Mouse (Mus musculus) naive thymus-derived CD4-positive, alpha-beta T cell, adult 2 months (primary cell): ENCODE results near the gene Usp12.

Experiments
- DNase-seq: peaks from one replicate; pipeline ENCODE4 v3.0.0-alpha.2; 2011; ENCODE audit warnings: low read depth

The Usp12 gene

DNA sequence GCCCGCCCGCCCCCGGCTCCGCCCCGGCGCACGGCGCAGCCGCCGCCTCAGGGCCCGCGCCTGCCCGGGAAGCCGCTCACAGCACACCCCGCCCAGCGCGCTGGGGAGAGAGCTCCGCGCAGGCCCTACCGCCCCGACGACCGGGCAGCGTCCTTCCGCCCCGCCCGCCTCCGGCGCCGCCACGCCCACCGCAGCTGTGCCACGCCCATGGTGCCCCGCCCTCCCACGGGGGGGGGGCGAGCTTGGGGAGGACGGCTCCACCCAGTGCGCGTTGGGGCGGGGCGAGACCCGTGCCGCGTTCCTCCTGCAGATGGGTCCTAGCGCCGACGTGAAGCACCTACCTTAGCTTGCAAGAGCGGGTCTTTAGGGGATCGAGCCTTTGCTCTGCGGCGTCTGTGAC is at the start of gene Usp12:
Gene Usp12, minus strand, starts transcription at position 154 of the 400 bp plus-strand sequence.
- peak; percentile 98 for DNase-seq

GRCm38 (mm10) chr5:146844301-146844941 is 49.6 kb upstream of the Usp12 start:
- peak; percentile 42 for DNase-seq

DNA sequence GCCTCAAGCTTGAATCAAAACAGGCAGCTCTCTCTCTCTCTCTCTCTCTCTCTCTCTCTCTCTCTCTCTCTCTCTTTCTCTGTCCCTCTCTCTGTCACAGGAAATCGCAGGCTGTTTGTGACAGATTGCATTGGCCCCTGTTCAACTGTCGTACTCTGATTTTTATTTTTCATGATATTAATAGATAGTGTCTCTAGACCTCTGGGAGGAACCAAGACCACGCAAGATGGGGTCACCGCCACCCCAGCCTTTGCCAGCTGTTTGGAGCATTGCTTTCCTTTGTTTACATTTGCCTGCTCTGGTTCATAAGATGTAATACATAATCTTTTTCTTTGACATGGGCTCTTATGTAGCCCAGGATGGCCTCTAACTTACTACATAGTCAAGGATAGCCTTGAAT is 47.2 kb upstream of the Usp12 start:
- no peak for DNase-seq

DNA sequence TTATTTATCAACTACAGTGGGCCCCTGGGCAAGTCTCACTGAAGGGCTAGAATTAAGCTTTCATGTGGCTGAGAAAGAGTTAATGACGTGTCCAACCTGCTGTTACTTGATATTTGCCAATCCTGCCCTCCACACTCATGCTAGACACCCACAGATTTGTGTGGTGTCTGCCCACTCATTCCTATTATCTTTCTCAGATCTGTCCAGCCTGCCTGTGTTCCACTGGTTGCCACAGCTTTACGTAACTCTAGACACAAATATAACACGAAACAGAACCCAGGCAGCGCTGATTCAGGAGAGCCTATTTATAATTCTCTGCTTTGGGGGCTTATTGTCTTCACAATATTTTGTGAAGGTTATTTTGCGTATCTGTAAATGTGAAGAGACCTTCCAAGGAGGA is 46.5 kb upstream of the Usp12 start:
- no peak for DNase-seq

GRCm38 (mm10) chr5:146840422-146840821 is 45.6 kb upstream of the Usp12 start:
- DNase-seq = no peak

- no peak for DNase-seq
Observed at GRCm38 (mm10) chr5:146839760-146840159, 45.0 kb upstream of the Usp12 start.

DNA sequence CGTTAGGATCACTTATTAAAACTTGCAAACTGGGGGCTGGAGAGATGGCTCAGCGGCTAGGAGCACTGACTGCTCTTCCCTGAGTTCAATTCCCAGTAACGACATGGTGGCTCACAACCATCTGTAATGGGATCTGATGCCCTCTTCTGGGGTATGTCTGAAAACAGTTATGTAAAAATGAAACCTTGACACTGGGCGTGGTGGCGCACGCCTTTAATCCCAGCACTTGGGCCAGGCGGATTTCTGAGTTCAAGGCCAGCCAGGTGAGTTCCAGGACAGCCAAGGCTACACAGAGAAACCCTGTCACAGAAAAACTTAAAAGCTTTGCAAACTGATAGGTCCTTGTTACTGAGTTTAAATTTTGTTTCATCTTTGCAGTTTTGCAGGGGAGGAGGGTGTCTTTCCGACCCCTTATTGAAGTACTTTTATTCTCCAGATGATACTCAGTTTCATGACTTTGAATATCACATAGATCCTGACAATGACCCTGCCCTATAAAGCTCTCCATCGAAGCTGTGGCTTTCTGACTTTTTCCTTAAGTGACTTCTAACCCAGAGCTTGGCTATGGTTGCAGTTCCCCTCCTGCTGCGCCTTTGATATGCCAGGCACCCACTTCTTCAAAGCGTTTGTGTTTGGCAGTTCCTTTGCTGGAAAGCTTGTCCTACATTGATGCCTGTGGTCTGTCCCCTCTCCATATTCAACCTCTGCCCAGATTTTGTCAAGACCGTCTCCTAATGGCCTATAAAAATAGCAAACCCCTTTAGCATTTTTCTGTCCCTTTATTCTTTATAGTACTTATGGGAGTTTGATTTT is 44.2 kb upstream of the Usp12 start:
- DNase-seq = no peak

DNA sequence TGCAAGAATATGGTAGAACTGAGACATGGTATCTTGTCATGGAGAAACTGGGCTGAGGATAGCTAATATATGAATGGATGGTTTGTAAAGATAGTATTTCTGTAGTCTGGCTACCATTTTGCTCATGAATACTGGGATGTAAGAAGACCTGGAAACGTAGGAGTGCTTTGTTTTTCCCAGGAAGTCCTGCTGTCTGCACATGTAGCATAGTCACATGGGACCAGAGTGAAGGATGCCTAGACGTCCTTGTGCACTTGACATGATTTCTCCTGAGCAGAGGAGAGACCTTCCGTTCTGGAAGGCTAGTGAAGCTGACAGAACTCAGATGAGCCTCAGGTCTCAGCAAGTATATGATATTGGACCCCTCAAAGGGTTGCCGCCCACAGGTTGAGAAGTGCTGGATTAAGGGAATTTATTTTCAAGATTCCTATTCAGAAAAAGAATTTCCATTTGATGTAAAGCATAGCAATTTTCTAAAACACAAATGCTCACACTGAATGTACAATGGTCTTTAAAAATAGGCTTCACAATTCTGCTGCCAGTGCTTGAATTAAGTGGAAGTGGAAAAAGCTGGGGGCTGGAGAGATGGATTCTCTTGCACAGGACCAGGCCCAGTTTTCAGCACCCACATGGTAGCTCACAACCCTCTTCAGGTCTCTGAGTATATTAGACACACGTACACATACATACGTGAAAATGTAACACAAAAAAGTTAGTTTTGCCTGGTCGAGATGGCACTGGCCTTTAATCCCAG is 43.3 kb upstream of the Usp12 start:
- no peak for DNase-seq

DNA sequence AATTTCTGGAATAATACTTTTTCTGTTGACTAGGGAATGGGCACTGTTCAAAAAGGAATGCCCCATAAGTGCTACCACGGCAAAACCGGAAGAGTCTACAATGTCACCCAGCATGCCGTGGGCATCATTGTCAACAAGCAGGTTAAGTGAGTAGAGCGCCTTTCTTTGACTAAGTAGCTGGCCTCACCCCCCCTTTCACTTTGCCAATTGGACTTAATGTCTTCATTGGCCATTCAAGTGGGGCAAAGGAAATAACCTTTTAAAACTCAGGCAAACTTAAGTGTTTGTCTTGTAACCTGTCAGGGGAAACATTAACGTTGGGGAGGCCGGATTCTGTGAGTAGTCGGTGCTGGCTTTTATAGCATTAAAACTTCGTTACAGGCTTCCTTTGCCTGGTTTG is 40.2 kb upstream of the Usp12 start:
- no peak for DNase-seq

DNA sequence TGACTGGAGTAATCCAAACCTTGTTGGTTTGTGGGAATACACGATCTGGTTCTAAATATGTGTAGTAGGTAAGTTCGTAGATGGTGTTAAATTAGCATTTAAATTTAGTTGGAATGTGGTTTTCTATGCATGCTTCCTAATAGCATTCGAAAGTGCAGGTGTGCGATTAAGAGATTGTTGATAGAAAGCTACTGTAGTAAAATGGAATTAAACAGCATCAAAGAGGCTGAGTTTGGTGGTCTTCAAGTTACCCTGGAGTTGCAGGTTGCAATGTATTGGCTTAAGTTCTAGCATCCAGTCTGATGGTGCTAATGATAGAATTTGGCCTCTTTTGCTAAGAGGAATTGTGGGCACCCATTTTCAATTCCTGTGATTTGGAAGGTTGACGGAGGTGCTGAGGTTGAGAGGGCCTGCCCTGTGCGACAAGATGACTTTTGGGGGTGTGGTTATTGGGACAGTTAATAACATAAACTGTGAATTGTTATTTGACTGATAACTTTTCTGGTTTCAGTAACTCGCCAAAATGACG is 38.9 kb upstream of the Usp12 start:
- DNase-seq = no peak

DNA sequence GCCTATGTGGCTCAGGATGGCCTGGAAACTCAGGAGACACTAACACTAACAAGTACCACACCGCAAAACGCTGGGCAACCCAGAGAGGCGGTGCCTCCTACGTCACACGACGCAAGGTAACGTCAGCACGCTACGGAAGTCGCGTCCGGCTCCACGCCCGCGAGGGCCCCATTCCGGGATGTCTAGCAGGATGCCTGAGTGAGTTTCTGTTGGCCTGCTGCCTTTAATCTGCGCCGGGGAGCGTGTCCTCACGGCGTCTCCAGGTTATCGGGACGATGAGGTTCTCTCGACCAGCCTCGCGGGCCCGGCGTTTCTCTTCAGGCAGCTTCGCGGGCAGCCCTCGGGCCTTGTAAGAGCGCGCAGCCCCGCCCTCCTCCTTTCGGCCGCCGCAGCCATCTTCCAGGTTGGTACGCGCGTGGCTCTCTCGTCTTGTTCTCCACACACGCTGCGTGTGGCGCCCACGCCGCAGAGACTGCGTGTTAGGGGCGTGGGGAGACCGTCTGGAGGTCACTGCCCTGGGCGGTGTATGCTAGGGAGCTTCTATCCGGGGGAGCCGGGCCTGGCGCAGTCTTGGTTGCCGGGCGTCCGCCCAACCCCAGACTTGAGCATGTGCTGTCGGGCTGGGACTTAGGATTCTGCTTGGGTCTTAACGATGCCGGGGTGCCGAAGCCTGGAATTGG is 38.1 kb upstream of the Usp12 start, which contains the start of gene Rpl21:
Gene Rpl21, plus strand, starts transcription at position 122 of the 680 bp plus-strand sequence.
- DNase-seq = peak; percentile 98

DNA sequence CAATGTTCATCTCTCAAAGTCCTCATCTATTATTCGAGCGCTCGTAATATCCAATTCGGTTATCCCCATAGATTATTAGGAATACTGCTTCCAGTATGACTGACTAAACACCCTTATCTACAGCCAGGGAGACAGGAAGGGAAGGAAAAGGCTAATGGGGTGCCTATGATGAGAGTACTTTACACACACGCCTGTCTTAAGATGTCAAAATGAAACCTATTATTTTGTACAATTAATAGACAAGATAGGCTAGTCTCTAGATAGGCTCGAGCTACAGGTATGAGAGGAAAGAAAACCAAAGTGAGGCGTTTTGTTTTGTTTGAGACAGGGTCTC is 37.6 kb upstream of the Usp12 start:
- no peak for DNase-seq

DNA sequence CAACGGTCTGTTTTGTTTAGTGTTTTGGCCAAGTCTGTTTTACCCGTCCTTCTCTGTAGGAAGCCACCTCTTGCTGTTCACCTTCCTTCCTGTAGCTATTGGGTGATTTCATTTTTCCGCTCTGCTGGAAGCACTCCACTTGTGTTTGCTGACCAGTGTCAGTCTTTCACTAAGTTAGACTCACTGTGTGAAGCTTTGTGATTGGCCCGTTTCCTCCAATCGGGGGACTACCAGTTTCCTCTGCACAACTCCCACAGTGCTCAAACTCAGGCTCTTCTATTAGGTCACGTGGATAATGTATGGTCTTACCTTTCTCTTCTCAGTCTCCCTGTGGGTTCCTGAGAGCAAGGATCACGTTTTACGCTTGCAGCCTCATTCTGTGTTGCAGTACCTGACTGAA is 34.7 kb upstream of the Usp12 start:
- DNase-seq = peak; percentile 74

DNA sequence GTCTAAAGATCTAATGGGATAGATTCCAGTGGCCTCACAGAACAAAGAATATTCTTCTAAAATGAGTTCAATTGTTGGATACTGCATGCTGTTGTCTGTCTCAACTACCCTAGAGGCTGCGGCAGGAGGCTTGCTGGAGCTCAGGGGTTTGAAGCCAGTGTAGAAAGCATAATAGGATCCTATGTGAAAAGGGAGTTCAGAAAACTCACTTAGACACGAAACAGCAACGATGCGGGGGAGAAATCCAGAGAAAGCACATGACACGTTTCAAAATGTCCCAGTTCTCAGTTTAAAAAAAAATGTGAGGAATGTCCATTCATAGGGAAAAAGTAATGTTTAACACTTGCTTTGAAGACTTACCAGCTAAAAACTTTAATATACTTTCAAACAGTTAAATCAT is 28.2 kb upstream of the Usp12 start:
- no peak for DNase-seq

DNA sequence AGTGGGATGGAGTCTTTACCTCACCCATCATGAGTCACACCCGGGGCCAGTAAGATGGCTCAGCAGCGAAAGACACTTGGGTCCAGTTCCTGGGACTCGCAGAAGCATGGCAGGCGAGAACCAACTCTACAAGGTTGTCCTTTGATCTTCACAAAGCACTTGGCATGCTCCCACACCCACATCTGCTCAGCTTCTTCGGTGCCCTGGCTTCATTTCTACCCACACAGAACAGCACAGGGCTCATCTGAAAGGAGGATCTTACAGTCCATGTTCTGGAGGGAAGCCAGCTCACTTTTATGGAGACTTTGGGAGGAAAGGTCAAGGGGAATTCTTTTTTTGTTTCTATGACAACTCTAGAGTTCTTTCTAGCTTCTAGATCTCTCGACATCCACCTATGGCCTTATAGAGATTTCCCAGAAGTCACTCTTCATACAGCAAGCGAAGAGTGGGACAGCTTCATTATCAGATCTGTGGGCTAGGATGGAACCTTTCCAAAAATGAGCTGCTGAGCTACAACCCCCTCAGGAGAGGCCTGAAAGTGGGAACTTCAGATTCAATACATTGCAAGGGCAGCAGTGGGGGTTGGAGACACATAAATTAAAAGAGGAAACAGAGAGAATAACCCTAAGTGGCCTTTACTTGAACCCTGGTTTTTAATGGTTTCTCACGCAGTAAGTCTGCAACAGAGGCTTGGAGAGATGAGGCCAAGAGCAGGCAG is 24.3 kb upstream of the Usp12 start:
- no peak for DNase-seq

GRCm38 (mm10) chr5:146817583-146817982 is 22.8 kb upstream of the Usp12 start:
- no peak for DNase-seq

DNA sequence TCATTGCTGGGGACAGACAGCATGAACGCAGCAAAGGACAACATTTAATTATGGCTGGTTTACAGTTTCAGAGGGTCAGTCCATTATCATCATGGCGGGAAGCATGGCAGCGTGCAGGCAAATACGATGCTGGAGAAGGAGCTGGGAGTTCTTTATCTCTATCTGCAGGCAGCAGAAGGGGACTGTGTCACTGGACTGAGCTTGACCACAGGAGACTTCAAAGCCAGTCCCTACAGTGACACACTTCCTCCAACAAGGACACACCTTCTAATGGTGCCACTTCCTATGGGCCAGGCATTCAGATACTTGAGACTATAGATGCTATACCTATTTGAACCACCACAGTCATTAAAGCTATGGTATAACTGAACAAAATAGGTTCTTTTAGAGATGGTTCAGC is 20.6 kb upstream of the Usp12 start:
- no peak for DNase-seq

- DNase-seq = no peak
Observed at GRCm38 (mm10) chr5:146813421-146813820, 18.6 kb upstream of the Usp12 start.

GRCm38 (mm10) chr5:146812866-146813265 is 18.1 kb upstream of the Usp12 start:
- DNase-seq = no peak

- DNase-seq = no peak
Observed at GRCm38 (mm10) chr5:146809951-146810350, 15.1 kb upstream of the Usp12 start.

DNA sequence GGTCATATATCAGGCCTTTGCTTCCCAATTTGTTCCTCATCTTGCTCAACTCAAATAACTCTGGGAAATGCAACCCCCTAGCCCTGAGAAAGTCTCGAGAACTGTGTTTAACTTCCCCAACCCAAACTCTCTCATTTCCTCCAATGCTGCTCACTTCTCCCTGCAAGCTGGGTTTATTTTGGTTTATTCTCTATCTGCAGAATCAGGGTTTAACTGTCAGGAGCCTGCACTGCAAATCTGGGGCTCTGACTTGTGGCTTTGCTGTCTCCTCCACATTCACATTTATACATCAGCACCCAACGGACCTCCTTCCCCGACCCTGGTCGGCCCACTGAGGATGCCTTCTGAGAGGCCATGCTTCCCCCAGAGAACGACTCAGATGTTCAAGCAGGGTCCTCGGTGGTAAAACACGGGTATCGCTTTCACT is 11.2 kb upstream of the Usp12 start:
- no peak for DNase-seq
